Mouse (Mus musculus): Measurements from ENCODE around the gene Prpf3. TPM values are rescaled to one million over a fixed set of nuclear protein-coding genes. Genes with fewer than 3 reads are reported as not detected.
"Not testable (repeated sequence)": the region's sequence is repeated elsewhere in the genome, so short reads cannot be mapped to it uniquely, and the experiment has no call there.

Prpf3 gene
- 56.2 and 83.6 TPM in 2 replicates for total RNA-seq (2015; ENCODE audit: low replicate concordance)
- total RNA-seq (2017; ENCODE audit: low replicate concordance) = 37.7 and 84.2 TPM in 2 replicates

- ATAC-seq (replicated peaks; ENCODE audit: low FRiP score, poor library complexity, severe bottlenecking) = peak; percentile 99
Observed at GRCm38 (mm10) chr3:95855502-95856089, at the start of gene Prpf3. Prpf3 (minus strand) TSS chr3:95855885.

GRCm38 (mm10) chr3:95904568-95904967 is 48.9 kb upstream of the Prpf3 start, which contains the start of gene Car14:
Car14 (minus strand) TSS chr3:95904691.
- no peak for ATAC-seq (replicated peaks; ENCODE audit: low FRiP score, poor library complexity, severe bottlenecking)

- no peak for ATAC-seq (replicated peaks; ENCODE audit: low FRiP score, poor library complexity, severe bottlenecking)
Observed at GRCm38 (mm10) chr3:95903753-95904502, 48.2 kb upstream of the Prpf3 start.

- ATAC-seq (replicated peaks; ENCODE audit: low FRiP score, poor library complexity, severe bottlenecking) = no peak
Observed at GRCm38 (mm10) chr3:95902643-95903042, 47.0 kb upstream of the Prpf3 start.

- ATAC-seq (replicated peaks; ENCODE audit: low FRiP score, poor library complexity, severe bottlenecking) = no peak
Observed at GRCm38 (mm10) chr3:95902373-95902625, 46.6 kb upstream of the Prpf3 start.

- ATAC-seq (replicated peaks; ENCODE audit: low FRiP score, poor library complexity, severe bottlenecking) = no peak
Observed at GRCm38 (mm10) chr3:95901616-95902372, 46.1 kb upstream of the Prpf3 start.

GRCm38 (mm10) chr3:95899800-95900524 is 44.3 kb upstream of the Prpf3 start:
- no peak for ATAC-seq (replicated peaks; ENCODE audit: low FRiP score, poor library complexity, severe bottlenecking)

GRCm38 (mm10) chr3:95895501-95895900 is 39.8 kb upstream of the Prpf3 start:
- ATAC-seq (replicated peaks; ENCODE audit: low FRiP score, poor library complexity, severe bottlenecking) = not testable (repeated sequence)

GRCm38 (mm10) chr3:95894317-95895160 is 38.9 kb upstream of the Prpf3 start:
- 0 out of 2 replicates have a peak, but pooled peaks have one; percentile 2 for ATAC-seq (replicated peaks; ENCODE audit: low FRiP score, poor library complexity, severe bottlenecking)

GRCm38 (mm10) chr3:95893606-95894316 is 38.1 kb upstream of the Prpf3 start, which contains the start of gene Aph1a:
Aph1a (plus strand) TSS chr3:95893969.
- peak; percentile 99 for ATAC-seq (replicated peaks; ENCODE audit: low FRiP score, poor library complexity, severe bottlenecking)

GRCm38 (mm10) chr3:95893126-95893525 is 37.4 kb upstream of the Prpf3 start:
- ATAC-seq (replicated peaks; ENCODE audit: low FRiP score, poor library complexity, severe bottlenecking) = no peak

GRCm38 (mm10) chr3:95892066-95893052 is 36.7 kb upstream of the Prpf3 start:
- ATAC-seq (replicated peaks; ENCODE audit: low FRiP score, poor library complexity, severe bottlenecking) = no peak

- ATAC-seq (replicated peaks; ENCODE audit: low FRiP score, poor library complexity, severe bottlenecking) = no peak
Observed at GRCm38 (mm10) chr3:95891211-95892065, 35.8 kb upstream of the Prpf3 start, which contains the start of gene BC028528. BC028528 (minus strand) TSS chr3:95892005.

GRCm38 (mm10) chr3:95889664-95890063 is 34.0 kb upstream of the Prpf3 start:
- ATAC-seq (replicated peaks; ENCODE audit: low FRiP score, poor library complexity, severe bottlenecking) = no peak

GRCm38 (mm10) chr3:95887596-95887995 is 31.9 kb upstream of the Prpf3 start:
- ATAC-seq (replicated peaks; ENCODE audit: low FRiP score, poor library complexity, severe bottlenecking) = no peak

GRCm38 (mm10) chr3:95884400-95884799 is 28.7 kb upstream of the Prpf3 start:
- no peak for ATAC-seq (replicated peaks; ENCODE audit: low FRiP score, poor library complexity, severe bottlenecking)

All from erythroid progenitor cell, adult 5-6 weeks (primary cell).